Mouse (Mus musculus) liver, embryonic 16.5 days (tissue): Measurements from ENCODE around the gene Arsb. TPM values are rescaled to one million over a fixed set of nuclear protein-coding genes. Genes with fewer than 3 reads are reported as not detected.

Experiments used
- ATAC-seq: fragments of 200-750 bp; cut with Nextera tagmentation; 2 replicates; pipeline ENCODE4 v1.8.0; 2017; ENCODE audit warnings: low read depth, mild to moderate bottlenecking, moderate number of reproducible peaks, moderate library complexity
- H3K27ac ChIP-seq: fragments of 300-500 bp; sonication (generic); 2 replicates; pipeline ENCODE4 v1.5.1; 2014; ENCODE audit warnings: mild to moderate bottlenecking, low read length
- H3K27me3 ChIP-seq: fragments of 300-500 bp; sonication (generic); 2 replicates; pipeline ENCODE4 v1.6.1; 2014; ENCODE audit warnings: low read depth, low read length, mixed read lengths; ENCODE audit not compliant: control insufficient read depth, insufficient read depth
- H3K36me3 ChIP-seq: fragments of 300-500 bp; sonication (generic); 2 replicates; pipeline ENCODE4 v1.6.1; 2014; ENCODE audit warnings: mild to moderate bottlenecking; ENCODE audit not compliant: control insufficient read depth, insufficient read depth
- H3K4me1 ChIP-seq: fragments of 300-500 bp; sonication (generic); 2 replicates; pipeline ENCODE4 v1.6.1; 2014; ENCODE audit warnings: low read depth, low read length, mixed read lengths; ENCODE audit not compliant: control insufficient read depth
- H3K4me2 ChIP-seq: fragments of 300-500 bp; sonication (generic); 2 replicates; pipeline ENCODE4 v1.6.1; 2014; ENCODE audit warnings: low read depth, low read length, mixed read lengths
- H3K4me3 ChIP-seq: fragments of 300-500 bp; sonication (generic); 2 replicates; pipeline ENCODE4 v1.5.1; 2014; ENCODE audit warnings: low read depth, mild to moderate bottlenecking, low read length
- H3K9ac ChIP-seq: fragments of 300-500 bp; sonication (generic); 2 replicates; pipeline ENCODE4 v1.6.1; 2014; ENCODE audit warnings: low read depth, low read length
- H3K9me3 ChIP-seq: fragments of 300-500 bp; sonication (generic); replicated peaks from 2 replicates; pipeline ENCODE4 v1.6.1; 2016; ENCODE audit warnings: low read length; ENCODE audit not compliant: control insufficient read depth
- WGBS: fragments of 180-500 bp; shearing (Covaris S2); extraction: QIAGEN DNeasy Blood & Tissue Kit; methylation state at CpG from one replicate; pipeline ENCODE4 v1.1.7; 2014; ENCODE audit not compliant: insufficient replicate concordance; 5-methylcytosine and 5-hydroxymethylcytosine counted together
- polyA plus RNA-seq: library from polyadenylated mRNA; unstranded; fragments of >200 nt; fragmentation: Nextera tagmentation; extraction: Ambion mirVana; gene quantifications from 2 replicates; pipeline ENCODE4 v1.2.1, GENCODE M21; 2015

Arsb gene
- polyA plus RNA-seq, 1 experiment from 2014 or later = 5.5 TPM

GRCm38 (mm10) chr13:93864066-93864740 is 92.8 kb downstream of the Arsb start:
- no peak for ATAC-seq
- H3K9me3 ChIP-seq = no peaks in the 10 kb centered on the region
- 36% methylated on average over 8 of the region's 8 CpGs for WGBS

GRCm38 (mm10) chr13:93866638-93867037 is 95.2 kb downstream of the Arsb start:
- H3K4me1 ChIP-seq = no peaks in the 10 kb centered on the region
- H3K27ac ChIP-seq = no peak overlapping the region

More at GRCm38 (mm10) chr13:93864066-93864740, 92.8 kb downstream of the Arsb start:
- Histone ChIP-seq H3K9ac (no peak overlapping the region), H3K4me2 (no peak overlapping the region), H3K27me3 (no peaks in the 10 kb centered on the region), H3K36me3 (no peaks in the 10 kb centered on the region), H3K4me3 (no peak overlapping the region), H3K27ac (no peak overlapping the region), H3K4me1 (no peaks in the 10 kb centered on the region)

GRCm38 (mm10) chr13:93871681-93872080 is 100.3 kb downstream of the Arsb start:
- no peak overlapping the region for H3K27ac ChIP-seq
- H3K9me3 ChIP-seq = no peaks in the 10 kb centered on the region
- no peak overlapping the region for H3K9ac ChIP-seq
- no peak for ATAC-seq
- 61% methylated on average over 10 of the region's 10 CpGs for WGBS
- H3K4me3 ChIP-seq = no peak overlapping the region
- H3K36me3 ChIP-seq = no peaks in the 10 kb centered on the region
- H3K4me2 ChIP-seq = no peak overlapping the region
- H3K27me3 ChIP-seq = no peaks in the 10 kb centered on the region
- no peaks in the 10 kb centered on the region for H3K4me1 ChIP-seq

More at GRCm38 (mm10) chr13:93866638-93867037, 95.2 kb downstream of the Arsb start:
- no peaks in the 10 kb centered on the region for H3K36me3 ChIP-seq
- H3K9ac ChIP-seq = no peak overlapping the region
- H3K4me2 ChIP-seq = no peak overlapping the region
- 66% methylated on average over 5 of the region's 5 CpGs for WGBS
- no peaks in the 10 kb centered on the region for H3K9me3 ChIP-seq
- ATAC-seq = no peak
- H3K27me3 ChIP-seq = no peaks in the 10 kb centered on the region
- H3K4me3 ChIP-seq = no peak overlapping the region

- 69% methylated on average over 6 of the region's 6 CpGs for WGBS
- Histone ChIP-seq H3K27me3 (no peaks in the 10 kb centered on the region), H3K4me2 (no peak overlapping the region), H3K9ac (no peak overlapping the region), H3K36me3 (no peaks in the 10 kb centered on the region), H3K27ac (no peak overlapping the region), H3K4me1 (no peaks in the 10 kb centered on the region), H3K9me3 (no peaks in the 10 kb centered on the region), H3K4me3 (no peak overlapping the region)
- no peak for ATAC-seq
Observed at GRCm38 (mm10) chr13:93872591-93872990, 101.2 kb downstream of the Arsb start.

GRCm38 (mm10) chr13:93877924-93878323 is 106.5 kb downstream of the Arsb start:
- H3K9me3 ChIP-seq = no peaks in the 10 kb centered on the region
- ATAC-seq = no peak
- no peak overlapping the region for H3K9ac ChIP-seq
- no peak overlapping the region for H3K4me3 ChIP-seq
- no peaks in the 10 kb centered on the region for H3K27me3 ChIP-seq
- H3K4me1 ChIP-seq = no peaks in the 10 kb centered on the region
- 50% methylated on average over 2 of the region's 2 CpGs for WGBS
- no peak overlapping the region for H3K4me2 ChIP-seq
- H3K27ac ChIP-seq = no peak overlapping the region
- no peaks in the 10 kb centered on the region for H3K36me3 ChIP-seq

GRCm38 (mm10) chr13:93879426-93879825 is 108.0 kb downstream of the Arsb start:
- Histone ChIP-seq H3K27ac (no peak overlapping the region), H3K4me3 (no peak overlapping the region), H3K36me3 (no peaks in the 10 kb centered on the region), H3K4me1 (no peaks in the 10 kb centered on the region), H3K4me2 (no peak overlapping the region), H3K27me3 (no peaks in the 10 kb centered on the region), H3K9ac (no peak overlapping the region), H3K9me3 (no peaks in the 10 kb centered on the region)
- no peak for ATAC-seq
- 68% methylated on average over 5 of the region's 5 CpGs for WGBS

GRCm38 (mm10) chr13:93882132-93882531 is 110.7 kb downstream of the Arsb start:
- WGBS = 63% methylated on average over 3 of the region's 3 CpGs
- Histone ChIP-seq H3K4me1 (no peaks in the 10 kb centered on the region), H3K4me3 (no peak overlapping the region), H3K36me3 (no peaks in the 10 kb centered on the region), H3K9me3 (no peaks in the 10 kb centered on the region), H3K27ac (no peak overlapping the region), H3K9ac (no peak overlapping the region), H3K4me2 (no peak overlapping the region), H3K27me3 (no peaks in the 10 kb centered on the region)
- no peak for ATAC-seq

GRCm38 (mm10) chr13:93886999-93887398 is 115.6 kb downstream of the Arsb start:
- Histone ChIP-seq H3K36me3 (no peaks in the 10 kb centered on the region), H3K9me3 (no peaks in the 10 kb centered on the region), H3K4me2 (no peak overlapping the region), H3K27ac (no peak overlapping the region), H3K4me1 (no peaks in the 10 kb centered on the region), H3K4me3 (no peak overlapping the region), H3K9ac (no peak overlapping the region), H3K27me3 (no peaks in the 10 kb centered on the region)
- ATAC-seq = no peak
- 65% methylated on average over 5 of the region's 5 CpGs for WGBS

- no peak for ATAC-seq
- Histone ChIP-seq H3K9me3 (no peaks in the 10 kb centered on the region), H3K36me3 (no peaks in the 10 kb centered on the region), H3K9ac (no peak overlapping the region), H3K4me1 (no peaks in the 10 kb centered on the region), H3K27ac (no peak overlapping the region), H3K4me2 (no peak overlapping the region), H3K27me3 (no peaks in the 10 kb centered on the region), H3K4me3 (no peak overlapping the region)
- 81% methylated on average over 2 of the region's 2 CpGs for WGBS
Observed at GRCm38 (mm10) chr13:93888196-93888595, 116.8 kb downstream of the Arsb start.
